Mouse (Mus musculus) olfactory bulb, adult 2 months (tissue): ENCODE results near the gene Apoc4. TPM values are rescaled to one million over a fixed set of nuclear protein-coding genes. Genes with fewer than 3 reads are reported as not detected.
A peak's percentile ranks its signal among the peaks of the same experiment; 100 is the strongest.

Experiments
- H3K27ac ChIP-seq: fragments of 200-500 bp; 2 replicates; pipeline ENCODE4 v1.5.1; 2012; ENCODE audit warnings: low read depth, low read length; ENCODE audit not compliant: insufficient read depth
- H3K4me1 ChIP-seq: fragments of 200-500 bp; 2 replicates; pipeline ENCODE4 v1.6.1; 2012; ENCODE audit warnings: low read length; ENCODE audit not compliant: control insufficient read depth, insufficient read depth
- H3K4me3 ChIP-seq: fragments of 200-500 bp; 2 replicates; pipeline ENCODE4 v1.5.1; 2012; ENCODE audit warnings: mild to moderate bottlenecking, low read depth, low read length, moderate library complexity; ENCODE audit not compliant: insufficient read depth
- CTCF ChIP-seq: fragments of 200-500 bp; IDR thresholded peaks from 2 replicates; pipeline ENCODE4 v1.5.1; 2012; ENCODE audit warnings: low read depth, mild to moderate bottlenecking, low read length, moderate library complexity; ENCODE audit not compliant: insufficient read depth
- POLR2A ChIP-seq: fragments of 200-500 bp; IDR thresholded peaks from 2 replicates; pipeline ENCODE4 v1.6.1; 2012; ENCODE audit warnings: mild to moderate bottlenecking, low read depth, low read length, moderate library complexity; ENCODE audit not compliant: insufficient read depth
- WGBS: fragments of 180-500 bp; shearing (Covaris S2); methylation state at CpG from one replicate; pipeline ENCODE4 v1.1.7; 2018; 5-methylcytosine and 5-hydroxymethylcytosine counted together
- polyA plus RNA-seq: library from polyadenylated mRNA; stranded (reverse); fragments of >200 nt; gene quantifications from 2 replicates; pipeline ENCODE4 v1.2.4, GENCODE M21; 2012; ENCODE audit warnings: low replicate concordance; ENCODE audit not compliant: missing spikeins, insufficient read depth, insufficient read length

The Apoc4 gene
- polyA plus RNA-seq, 1 experiment: not detected

- 36% methylated on average over 22 of the region's 22 CpGs for WGBS
- peak overlapping the region; percentile 38; the same call in 1 of the 2 replicates for H3K27ac ChIP-seq
- TF ChIP-seq POLR2A (no peak), CTCF (peak; percentile 58; the same call in 1 of the 2 replicates)
- peaks cover 17% of the 10 kb centered on the region for H3K4me1 ChIP-seq
- no peak overlapping the region for H3K4me3 ChIP-seq
These were observed 19.9 kb upstream of the Apoc4 start for GRCm38 (mm10) chr7:19701069-19701761.

- no peak overlapping the region for H3K4me3 ChIP-seq
- peak overlapping the region; percentile 11; the same call in 1 of the 2 replicates for H3K27ac ChIP-seq
- peaks cover 17% of the 10 kb centered on the region for H3K4me1 ChIP-seq
- TF ChIP-seq CTCF (no peak), POLR2A (no peak)
- 62% methylated on average over 12 of the region's 12 CpGs for WGBS
These were observed 19.2 kb upstream of the Apoc4 start for GRCm38 (mm10) chr7:19700299-19701068.

- Histone ChIP-seq H3K27ac (no peak overlapping the region; the same call in 1 of the 2 replicates), H3K4me1 (peaks cover 20% of the 10 kb centered on the region), H3K4me3 (no peak overlapping the region)
- TF ChIP-seq POLR2A (no peak), CTCF (no peak)
- WGBS: 66% methylated on average over 4 of the region's 4 CpGs
These were observed 18.5 kb upstream of the Apoc4 start for GRCm38 (mm10) chr7:19699827-19700148.

- Histone ChIP-seq H3K27ac (peak within 1 kb of the TSS; percentile 20), H3K4me3 (peak within 1 kb of the TSS; percentile 38), H3K4me1 (peaks cover 23% of the 10 kb centered on the region)
- WGBS: 5% methylated on average over 20 of the region's 20 CpGs
- no peak for TF ChIP-seq CTCF
- peak; percentile 32; the same call in 1 of the 2 replicates for TF ChIP-seq POLR2A
These were observed 17.9 kb upstream of the Apoc4 start, which contains the start of gene Apoe for GRCm38 (mm10) chr7:19698907-19699826. Gene Apoe, minus strand, starts transcription at chr7:19699188.

- Histone ChIP-seq H3K27ac (peak overlapping the region; percentile 20), H3K4me1 (peaks cover 23% of the 10 kb centered on the region), H3K4me3 (peak overlapping the region; percentile 38)
- no peak for TF ChIP-seq POLR2A
- TF ChIP-seq CTCF: no peak
- 11% methylated on average over 28 of the region's 28 CpGs for WGBS
These were observed 16.9 kb upstream of the Apoc4 start for GRCm38 (mm10) chr7:19697949-19698906.

GRCm38 (mm10) chr7:19696336-19696873 is 15.1 kb upstream of the Apoc4 start:
- peaks cover 32% of the 10 kb centered on the region for H3K4me1 ChIP-seq
- peak overlapping the region; percentile 25 for H3K4me3 ChIP-seq
- WGBS: 94% methylated on average over 34 of the region's 34 CpGs
- H3K27ac ChIP-seq: no peak overlapping the region
- TF ChIP-seq POLR2A (no peak), CTCF (no peak)

- Histone ChIP-seq H3K4me1 (peaks cover 30% of the 10 kb centered on the region), H3K27ac (no peak overlapping the region), H3K4me3 (no peak overlapping the region)
- WGBS: 86% methylated on average over 6 of the region's 6 CpGs
- TF ChIP-seq CTCF (no peak), POLR2A (no peak)
These were observed 14.6 kb upstream of the Apoc4 start for GRCm38 (mm10) chr7:19695881-19696280.

GRCm38 (mm10) chr7:19695213-19695594 is 13.9 kb upstream of the Apoc4 start:
- WGBS: 56% methylated on average over 8 of the region's 8 CpGs
- peak overlapping the region; percentile 15; the same call in 1 of the 2 replicates for H3K27ac ChIP-seq
- TF ChIP-seq POLR2A (no peak), CTCF (no peak)
- peaks cover 29% of the 10 kb centered on the region for H3K4me1 ChIP-seq
- no peak overlapping the region for H3K4me3 ChIP-seq
